Mouse (Mus musculus): ENCODE data around the gene Olfr1066. TPM values are rescaled to one million over a fixed set of nuclear protein-coding genes. Genes with fewer than 3 reads are reported as not detected.

The Olfr1066 gene
- not detected in 2 replicates for polyA plus RNA-seq (2012; rRNA removed)

GRCm38 (mm10) chr2:86456169-86456568, at the start of gene Olfr1066:
Olfr1066 (minus strand) TSS chr2:86456269.

GRCm38 (mm10) chr2:86487286-86487685, 31.2 kb upstream of the Olfr1066 start, which contains the start of gene Olfr228:
Olfr228 (minus strand) TSS chr2:86487386.

GRCm38 (mm10) chr2:86450491-86450890, 5.6 kb downstream of the Olfr1066 start, which contains the start of gene Olfr1065:
Olfr1065 (minus strand) TSS chr2:86450591.

DNA sequence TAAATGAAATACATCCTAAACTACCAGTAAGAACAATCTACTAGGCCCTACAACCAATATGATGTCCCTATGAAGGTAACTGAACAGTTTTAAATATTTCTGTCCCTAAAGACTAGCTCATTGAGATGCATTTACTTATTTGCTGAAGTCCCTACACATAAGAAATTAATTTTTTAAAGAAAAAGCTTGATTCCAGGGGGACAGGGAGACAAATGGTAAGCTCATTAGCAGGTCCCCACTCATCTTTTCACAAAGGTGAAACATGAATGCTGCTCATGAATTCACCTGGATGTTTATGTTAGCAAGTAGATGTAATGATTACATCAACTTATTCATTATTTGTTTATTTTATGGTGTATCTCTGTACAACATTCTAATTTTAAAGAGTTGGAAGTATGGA, 29.4 kb downstream of the Olfr1066 start, which contains the start of gene Olfr1062:
Gene Olfr1062, minus strand, starts transcription at position 101 of the 400 bp plus-strand sequence.

DNA sequence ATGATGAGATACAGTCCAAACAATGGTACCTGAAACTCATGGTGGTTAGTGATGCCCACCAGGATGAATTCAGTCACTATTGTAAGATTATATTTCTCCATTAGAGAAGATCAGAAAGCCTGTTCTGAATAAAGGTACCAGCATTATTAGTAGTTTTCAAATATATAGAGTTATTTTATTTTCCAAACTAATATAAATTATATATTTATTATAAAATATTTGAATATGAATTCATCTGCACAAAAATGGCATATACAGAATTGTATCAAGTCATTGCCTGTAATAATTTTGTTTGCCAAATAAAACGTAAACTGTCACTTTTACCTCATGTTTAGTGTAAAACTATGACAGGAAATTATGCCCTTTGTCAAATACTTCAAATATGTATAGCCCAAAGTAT, 42.1 kb downstream of the Olfr1066 start, which contains the start of gene Olfr1061:
Gene Olfr1061, minus strand, starts transcription at position 101 of the 400 bp plus-strand sequence.

Other genes with a start within 250 kb of the Olfr1066 start
- gene Olfr1046, start 237.0 kb downstream of the Olfr1066 start, polyA plus RNA-seq (2012; rRNA removed): not detected in 2 replicates
- not detected in 2 replicates for gene Olfr1047, start 224.9 kb downstream of the Olfr1066 start, polyA plus RNA-seq (2012; rRNA removed)
- not detected in 2 replicates for gene Olfr1048, start 216.0 kb downstream of the Olfr1066 start, polyA plus RNA-seq (2012; rRNA removed)
- not detected in 2 replicates for gene Olfr1049, start 197.9 kb downstream of the Olfr1066 start, polyA plus RNA-seq (2012; rRNA removed)
- gene Olfr1051, start 177.2 kb downstream of the Olfr1066 start, polyA plus RNA-seq (2012; rRNA removed): not detected in 2 replicates
- not detected in 2 replicates for gene Olfr1052, start 163.8 kb downstream of the Olfr1066 start, polyA plus RNA-seq (2012; rRNA removed)
- gene Olfr1053, start 141.0 kb downstream of the Olfr1066 start, polyA plus RNA-seq (2012; rRNA removed): not detected in 2 replicates
- not detected in 2 replicates for gene Olfr1054, start 120.8 kb downstream of the Olfr1066 start, polyA plus RNA-seq (2012; rRNA removed)
- gene Olfr1055, start 106.0 kb downstream of the Olfr1066 start, polyA plus RNA-seq (2012; rRNA removed): not detected in 2 replicates
- not detected in 2 replicates for gene Olfr1056, start 93.8 kb downstream of the Olfr1066 start, polyA plus RNA-seq (2012; rRNA removed)
- not detected in 2 replicates for gene Olfr1057, start 77.9 kb downstream of the Olfr1066 start, polyA plus RNA-seq (2012; rRNA removed)
- not detected in 2 replicates for gene Olfr1058, start 67.7 kb downstream of the Olfr1066 start, polyA plus RNA-seq (2012; rRNA removed)
- not detected in 2 replicates for gene Olfr1061, start 42.2 kb downstream of the Olfr1066 start, polyA plus RNA-seq (2012; rRNA removed)
- not detected in 2 replicates for gene Olfr1062, start 29.5 kb downstream of the Olfr1066 start, polyA plus RNA-seq (2012; rRNA removed)
- gene Olfr1065, start 5.7 kb downstream of the Olfr1066 start, polyA plus RNA-seq (2012; rRNA removed): not detected in 2 replicates
- not detected in 2 replicates for gene Olfr228, start 31.1 kb upstream of the Olfr1066 start, polyA plus RNA-seq (2012; rRNA removed)
- gene Olfr1076, start 52.2 kb upstream of the Olfr1066 start, polyA plus RNA-seq (2012; rRNA removed): not detected in 2 replicates
- gene Olfr1079, start 86.2 kb upstream of the Olfr1066 start, polyA plus RNA-seq (2012; rRNA removed): not detected in 2 replicates
- not detected in 2 replicates for gene Olfr1080, start 102.0 kb upstream of the Olfr1066 start, polyA plus RNA-seq (2012; rRNA removed)
- gene Olfr1082, start 142.7 kb upstream of the Olfr1066 start, polyA plus RNA-seq (2012; rRNA removed): not detected in 2 replicates
- not detected in 2 replicates for gene Olfr1084, start 183.5 kb upstream of the Olfr1066 start, polyA plus RNA-seq (2012; rRNA removed)
- not detected in 2 replicates for gene Olfr1085, start 205.8 kb upstream of the Olfr1066 start, polyA plus RNA-seq (2012; rRNA removed)
- gene Olfr1086, start 223.8 kb upstream of the Olfr1066 start, polyA plus RNA-seq (2012; rRNA removed): not detected in 2 replicates
- not detected in 2 replicates for gene Olfr1087, start 242.1 kb upstream of the Olfr1066 start, polyA plus RNA-seq (2012; rRNA removed)